Mouse (Mus musculus): Measurements from ENCODE around the gene Zfp553.

- TF ChIP-seq EP300 (IDR thresholded peaks at IDR 0.05; ENCODE audit: insufficient read depth, low read depth, low read length) (peak; percentile 85), POLR2A (IDR thresholded peaks at IDR 0.05; ENCODE audit: insufficient read depth, low read length) (peak; percentile 22)
Measured at GRCm38 (mm10) chr7:127232622-127233367, at the start of gene Zfp553, which contains the start of gene Sept1.

Measured in ES-Bruce4 (cell line).